Mouse (Mus musculus) brain, embryonic 14.5 days (tissue): ENCODE results near the gene Rnpep.

Source experiments
- CTCF ChIP-seq: fragments of 200-500 bp; IDR thresholded peaks from 2 replicates; pipeline ENCODE4 v1.5.1; 2012; ENCODE audit warnings: inconsistent platforms, mild to moderate bottlenecking, moderate library complexity, borderline replicate concordance; ENCODE audit not compliant: insufficient read depth, insufficient read length; ENCODE audit errors: extremely low read depth
- POLR2A ChIP-seq: fragments of 200-500 bp; IDR thresholded peaks from 2 replicates; pipeline ENCODE4 v1.6.1; 2012; ENCODE audit warnings: mild to moderate bottlenecking, inconsistent platforms, borderline replicate concordance; ENCODE audit not compliant: poor library complexity, insufficient read depth, insufficient read length, severe bottlenecking; ENCODE audit errors: extremely low read depth

DNA sequence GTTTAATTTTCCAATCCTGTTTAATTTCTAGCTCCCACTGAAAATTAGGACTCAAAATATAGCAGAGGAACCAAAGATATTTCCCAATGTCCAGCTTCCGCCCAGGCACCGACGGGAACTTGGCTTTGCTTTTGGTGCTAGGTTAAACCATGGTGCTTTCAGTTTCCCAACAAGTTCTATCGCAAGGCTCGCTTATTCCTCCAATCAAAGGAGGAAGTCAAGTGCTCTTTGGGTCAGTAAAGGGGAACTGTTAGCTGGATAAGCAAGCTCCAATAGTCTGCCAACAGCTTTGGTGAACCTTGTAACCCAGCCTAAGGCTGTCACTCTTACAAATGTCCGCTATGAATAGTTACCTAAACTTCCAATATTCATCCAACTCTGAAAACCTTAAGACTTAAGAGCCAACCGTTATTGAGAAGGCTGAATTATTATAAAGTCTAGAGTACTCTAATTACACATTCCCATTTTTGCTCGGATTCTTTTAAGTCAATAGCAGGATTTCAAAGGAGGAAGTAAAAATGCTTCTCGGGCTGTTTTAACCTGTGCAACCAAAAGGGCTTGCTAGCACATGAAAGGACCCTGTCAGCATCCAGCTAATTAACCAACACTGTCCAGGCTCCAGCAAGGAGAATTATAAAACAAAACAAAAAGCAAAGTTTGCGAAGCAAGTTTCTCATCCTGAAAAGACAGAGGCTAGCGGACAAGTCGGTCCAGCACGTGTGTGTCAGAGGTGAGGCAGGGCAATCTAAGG, 1.2 kb downstream of the Rnpep start:
- TF ChIP-seq CTCF = no peak
- no peak for TF ChIP-seq POLR2A
